20 mouse cellular contexts compared by ENCODE assay signal in the genomic region with DNA sequence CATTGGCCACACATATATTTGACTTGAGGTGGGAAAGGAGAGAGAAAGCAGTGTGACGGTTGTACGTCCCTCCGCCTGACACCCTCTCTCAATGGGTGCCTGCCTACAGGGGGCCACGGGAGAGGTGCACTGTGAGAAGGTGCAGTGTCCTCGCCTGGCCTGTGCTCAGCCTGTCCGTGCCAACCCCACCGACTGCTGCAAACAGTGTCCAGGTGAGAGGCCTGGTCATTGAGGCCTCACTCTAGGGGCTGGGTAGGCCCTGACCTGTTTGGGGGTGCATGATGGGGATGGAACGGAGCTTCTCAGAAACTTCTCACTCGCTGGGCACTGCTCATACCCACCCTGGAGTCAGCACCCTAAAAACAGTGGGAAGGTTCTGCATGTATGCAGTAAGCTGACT. TPM values are rescaled to one million over a fixed set of nuclear protein-coding genes. Genes with fewer than 3 reads are reported as not detected.
"Had no signal": no experiment of that assay in that cellular context is flagged by ENCODE, and none has a peak within 500 bp of the region (broad histone marks: within the 10 kb centered on the region; RNA-seq: fewer than 3 reads in every experiment).

No protein-coding gene starts in this region.

- H3K4me2 ChIP-seq: lung, embryonic 14.5 days; midbrain, embryonic 12.5 days; midbrain, embryonic 15.5 days; neural tube, embryonic 13.5 days; neural tube, embryonic 15.5 days had no signal

- H3K4me3 ChIP-seq: midbrain, embryonic 10.5 days; midbrain, embryonic 12.5 days; midbrain, embryonic 15.5 days; myocyte; neural tube, embryonic 13.5 days; neural tube, embryonic 15.5 days had no signal

- H3K27ac ChIP-seq: liver, embryonic 14.5 days; midbrain, embryonic 10.5 days; midbrain, embryonic 12.5 days; midbrain, embryonic 15.5 days; neural tube, embryonic 13.5 days; neural tube, embryonic 15.5 days had no signal

- DNase-seq: lung, adult 18-20 months; lung, embryonic 14.5 days; lung, postnatal 10 days; lung, postnatal 4 days; retina, postnatal 1 day; right cerebral cortex, adult 18-20 months; right cerebral cortex, postnatal 25 days; right cerebral cortex, postnatal 4 days; spleen, adult 18-20 months; thymus, adult 18-20 months; thymus, postnatal 14 days; thymus, postnatal 36 days had no signal

- H3K9me3 ChIP-seq: midbrain, embryonic 10.5 days; midbrain, embryonic 12.5 days; midbrain, embryonic 15.5 days; neural tube, embryonic 13.5 days; neural tube, embryonic 15.5 days had no signal

- H3K4me1 ChIP-seq: midbrain, embryonic 10.5 days; midbrain, embryonic 12.5 days; midbrain, embryonic 15.5 days; neural tube, embryonic 15.5 days had no signal

- H3K36me3 ChIP-seq: midbrain, embryonic 10.5 days; midbrain, embryonic 12.5 days; midbrain, embryonic 15.5 days had no signal

- ATAC-seq: midbrain, embryonic 15.5 days had no signal

- H3K9ac ChIP-seq: liver, embryonic 14.5 days; lung, embryonic 14.5 days; midbrain, embryonic 12.5 days; midbrain, embryonic 15.5 days; neural tube, embryonic 13.5 days; neural tube, embryonic 15.5 days had no signal

RNA-seq across cellular contexts. Expression of gene Thpo, which starts 5.5 kb away (rescaled TPM):
- total RNA-seq: megakaryocyte-erythroid progenitor cell, adult 5-6 weeks had no signal

RNA-seq across cellular contexts. Expression of gene Chrd, which starts 6.9 kb away (rescaled TPM):
- total RNA-seq: megakaryocyte-erythroid progenitor cell, adult 5-6 weeks had no signal
